Mouse (Mus musculus) cortical plate, adult 2 months (tissue): ENCODE results near the gene Gm31371.
"Not testable (repeated sequence)": the region's sequence is repeated elsewhere in the genome, so short reads cannot be mapped to it uniquely, and the experiment has no call there.

Source experiments
- CTCF ChIP-seq: fragments of 200-500 bp; IDR thresholded peaks from 2 replicates; pipeline ENCODE4 v1.5.1; 2011; ENCODE audit warnings: mild to moderate bottlenecking, control low read depth, low read length; ENCODE audit not compliant: insufficient read depth; ENCODE audit errors: extremely low read depth
- POLR2A ChIP-seq: fragments of 200-500 bp; IDR thresholded peaks from 2 replicates; pipeline ENCODE4 v1.6.1; 2011; ENCODE audit warnings: mild to moderate bottlenecking, low read length, control low read depth; ENCODE audit not compliant: insufficient read depth; ENCODE audit errors: extremely low read depth

GRCm38 (mm10) chr8:19935541-19936030, 32.4 kb downstream of the Gm31371 start:
- not testable (repeated sequence) for TF ChIP-seq CTCF, POLR2A
